Mouse (Mus musculus) kidney, postnatal 14 days (tissue): ENCODE measurements around the gene Pam.

Experiments used
- DNase-seq: peaks from one replicate; pipeline ENCODE4 v3.0.0; 2022; ENCODE audit warnings: mixed read lengths

Pam gene

DNA sequence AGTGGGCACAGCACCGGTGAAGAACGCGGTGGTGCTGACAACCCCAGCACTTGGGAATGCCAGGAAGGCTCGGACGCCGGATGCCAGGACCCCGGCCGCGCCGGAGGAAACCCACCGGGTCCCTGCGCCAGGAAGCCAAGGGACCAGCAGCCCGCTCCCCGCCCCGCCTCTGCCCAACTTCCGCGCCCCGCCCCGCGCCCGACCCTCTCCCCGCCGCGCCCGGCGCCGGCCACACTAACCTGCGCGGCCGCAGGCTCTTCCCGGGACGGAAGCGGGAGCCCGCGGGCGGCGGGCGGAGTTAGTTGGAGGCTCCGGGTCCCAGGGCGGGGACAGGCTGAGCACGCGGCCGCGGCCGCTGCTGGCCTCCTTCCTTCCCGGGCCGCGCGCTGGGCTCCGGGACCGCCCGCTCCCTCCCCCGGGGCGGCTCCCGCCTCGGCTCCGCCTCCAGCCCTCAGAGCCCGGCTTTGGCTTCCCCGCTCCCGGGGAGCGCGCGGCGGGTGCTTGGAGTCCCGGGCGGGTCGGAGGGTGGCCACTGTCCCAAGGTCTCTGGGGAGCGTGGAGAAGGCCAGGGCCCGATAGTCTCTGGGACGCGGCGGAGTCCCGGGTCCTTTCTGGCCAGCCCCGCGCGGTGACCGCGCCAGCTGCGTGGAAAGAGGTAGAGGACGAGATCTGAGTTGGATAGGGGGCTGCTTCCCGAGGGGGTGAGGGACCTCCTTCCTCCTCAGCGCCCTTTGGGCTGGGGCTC is at the start of gene Pam:
Gene Pam, minus strand, starts transcription at position 401 of the 745 bp plus-strand sequence.
- peak; percentile 94 for DNase-seq

- no peak for DNase-seq
Measured at GRCm38 (mm10) chr1:98144845-98145244, 49.4 kb upstream of the Pam start.

- no peak for DNase-seq
Measured at GRCm38 (mm10) chr1:98131244-98131643, 35.8 kb upstream of the Pam start.

DNA sequence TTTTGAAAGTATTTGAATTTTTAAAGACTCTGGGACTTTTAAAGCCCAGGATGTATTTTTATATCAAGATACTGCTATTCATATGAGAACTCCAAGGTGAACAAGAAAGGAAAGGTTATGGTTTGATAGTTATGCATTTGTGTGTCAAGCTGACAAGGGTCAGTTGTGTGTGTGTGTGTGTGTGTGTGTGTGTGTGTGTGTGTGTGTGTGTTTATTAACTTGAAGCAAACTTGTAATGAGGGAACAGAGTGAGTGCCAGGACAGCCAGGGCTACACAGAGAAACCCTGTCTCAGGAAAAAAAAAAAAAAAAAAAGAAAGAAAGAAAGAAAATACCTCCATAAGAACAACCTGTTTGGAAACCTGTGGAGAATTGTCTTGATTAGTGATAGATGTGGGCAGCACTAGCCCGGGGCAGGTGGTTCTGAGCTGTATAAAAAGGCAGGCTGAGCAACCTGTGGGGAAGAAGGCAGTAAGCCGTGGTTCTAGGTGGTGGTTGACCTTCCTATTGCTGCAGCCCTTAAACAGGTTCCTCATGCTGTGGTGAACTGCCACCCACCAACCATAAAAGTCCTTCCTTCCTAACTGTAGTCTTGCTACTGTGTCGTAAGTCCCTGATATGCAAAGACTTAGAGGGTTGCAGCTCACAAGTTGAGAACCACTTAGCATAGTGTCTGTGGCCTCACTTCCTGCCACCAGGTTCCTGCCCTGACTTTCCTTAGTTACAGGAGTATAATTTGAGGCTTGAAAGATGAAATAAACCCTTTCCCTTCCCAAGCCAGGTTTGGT is 34.3 kb upstream of the Pam start:
- DNase-seq, result peak; percentile 5

DNA sequence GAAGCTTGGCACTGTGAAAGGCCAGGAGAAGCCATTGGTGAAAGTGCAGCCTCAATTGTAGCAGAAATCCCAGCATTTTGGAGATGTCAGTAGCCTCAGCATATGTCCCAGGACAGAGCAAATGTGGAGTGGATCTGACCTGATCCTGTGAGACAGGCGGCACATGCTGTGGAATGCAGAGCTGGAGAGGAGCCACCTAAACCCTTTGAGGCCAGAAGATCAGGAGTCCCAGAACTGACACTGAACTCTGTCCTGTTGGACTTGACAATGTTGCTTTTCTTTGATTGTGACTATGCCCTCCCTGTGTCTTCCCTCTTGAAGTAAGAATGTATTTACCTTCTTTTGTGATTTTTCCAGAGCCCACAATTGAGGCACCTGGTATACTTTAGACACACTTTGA is 33.7 kb upstream of the Pam start:
- DNase-seq, result peak; percentile 45

GRCm38 (mm10) chr1:98128338-98129096 is 33.1 kb upstream of the Pam start:
- DNase-seq, result no peak

- no peak for DNase-seq
Measured at GRCm38 (mm10) chr1:98126268-98126667, 30.8 kb upstream of the Pam start.

DNA sequence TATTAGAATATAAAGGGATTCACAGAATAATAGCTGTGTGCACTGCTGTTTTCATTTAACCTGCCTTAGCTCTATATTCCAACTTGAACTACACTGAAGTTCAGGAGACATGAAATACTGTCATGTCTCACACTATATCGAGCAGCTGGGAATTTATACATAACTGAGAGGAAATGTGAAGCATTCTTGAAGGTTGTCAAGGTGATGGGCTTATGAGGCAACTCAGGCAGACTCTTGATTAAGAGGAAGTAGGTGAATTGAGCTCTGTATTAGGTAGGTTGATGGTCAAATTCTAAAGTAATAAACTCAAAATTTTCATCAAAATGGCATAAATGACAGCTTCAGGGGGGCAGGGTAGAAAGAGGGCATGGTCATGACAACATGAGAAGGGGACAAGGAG is 29.3 kb upstream of the Pam start:
- no peak for DNase-seq

- no peak for DNase-seq
Measured at GRCm38 (mm10) chr1:98119595-98119994, 24.1 kb upstream of the Pam start.

- no peak for DNase-seq
Measured at GRCm38 (mm10) chr1:98107599-98107998, 12.2 kb upstream of the Pam start.

DNA sequence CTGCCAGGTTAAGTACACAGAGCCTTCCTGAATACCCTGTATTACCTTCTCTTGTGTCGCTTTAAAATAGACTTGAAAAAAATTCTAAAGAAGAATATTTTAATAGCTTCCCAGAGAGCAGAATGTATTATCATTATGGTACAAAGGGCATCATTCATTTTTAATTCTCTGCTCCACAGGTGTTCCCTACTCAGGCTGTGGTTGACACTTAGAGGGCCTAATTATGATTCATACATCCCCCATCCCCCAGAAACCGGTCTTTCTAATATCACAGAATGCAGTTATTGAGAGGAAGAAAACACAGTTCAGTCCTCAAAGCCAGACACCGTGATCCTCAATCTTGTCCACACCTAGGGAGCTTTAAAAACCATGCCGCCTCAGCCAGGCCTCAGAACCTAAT is 4.0 kb upstream of the Pam start:
- no peak for DNase-seq

DNA sequence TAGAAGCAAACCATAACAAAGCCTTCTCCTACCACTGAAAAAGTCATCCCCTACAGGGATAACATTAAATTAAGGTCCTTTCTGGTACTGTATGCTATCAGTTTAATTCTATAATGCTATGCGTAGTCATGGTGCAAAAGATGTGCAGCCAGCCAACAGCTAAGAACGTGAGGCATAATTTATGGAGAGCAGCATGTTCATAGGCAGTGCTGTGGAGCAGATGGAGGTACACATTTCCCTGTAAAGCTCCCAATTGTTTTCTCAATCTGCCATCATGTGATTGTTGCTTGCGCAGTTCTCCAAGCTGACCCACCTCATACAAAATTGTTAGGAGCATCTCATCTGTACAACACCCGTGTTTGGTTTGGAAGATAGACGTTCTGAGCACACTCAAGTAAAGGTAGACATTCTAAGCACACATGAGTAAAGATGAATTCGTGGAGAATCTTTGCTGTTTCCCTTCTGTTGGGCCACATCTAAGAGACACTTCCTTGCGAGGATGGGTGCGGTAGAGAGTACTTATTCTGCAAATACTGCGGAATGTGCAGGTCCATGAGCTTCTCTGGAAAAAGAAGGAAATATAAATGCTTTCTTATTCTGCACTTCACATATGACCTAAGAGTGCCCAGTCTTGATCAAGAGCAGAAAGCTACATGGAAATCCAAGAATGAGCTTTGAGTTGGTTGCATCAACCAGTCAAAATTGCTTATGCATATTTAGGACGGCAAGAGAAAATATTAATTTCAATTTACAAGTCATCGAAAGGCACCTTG is 2.7 kb upstream of the Pam start:
- DNase-seq, result no peak

GRCm38 (mm10) chr1:98096396-98096935 is 1.0 kb upstream of the Pam start:
- DNase-seq, result no peak

- DNase-seq, result no peak
Measured at GRCm38 (mm10) chr1:98095991-98096330, 515 bp upstream of the Pam start.

DNA sequence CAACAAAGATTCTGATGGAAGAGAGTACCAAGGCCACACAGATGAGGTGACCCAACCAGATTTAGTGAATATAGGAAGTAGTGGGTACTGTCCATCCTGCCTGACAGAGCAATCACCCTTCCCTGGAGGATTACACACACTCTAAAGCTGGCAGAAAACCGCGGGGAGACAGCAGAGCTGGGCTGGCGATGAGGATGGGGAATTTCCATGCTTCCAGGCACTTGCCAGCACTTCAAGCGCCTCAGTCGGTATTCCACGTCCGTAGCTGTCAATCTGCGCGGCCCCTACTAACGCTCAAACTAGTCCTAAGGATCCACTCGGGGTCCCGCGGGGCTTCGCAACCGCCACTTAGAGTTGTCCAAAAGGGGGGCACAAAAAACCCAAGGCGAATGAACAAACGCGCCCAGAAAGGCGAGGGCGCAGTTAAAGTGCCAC is 618 bp downstream of the Pam start:
- DNase-seq, result no peak

DNA sequence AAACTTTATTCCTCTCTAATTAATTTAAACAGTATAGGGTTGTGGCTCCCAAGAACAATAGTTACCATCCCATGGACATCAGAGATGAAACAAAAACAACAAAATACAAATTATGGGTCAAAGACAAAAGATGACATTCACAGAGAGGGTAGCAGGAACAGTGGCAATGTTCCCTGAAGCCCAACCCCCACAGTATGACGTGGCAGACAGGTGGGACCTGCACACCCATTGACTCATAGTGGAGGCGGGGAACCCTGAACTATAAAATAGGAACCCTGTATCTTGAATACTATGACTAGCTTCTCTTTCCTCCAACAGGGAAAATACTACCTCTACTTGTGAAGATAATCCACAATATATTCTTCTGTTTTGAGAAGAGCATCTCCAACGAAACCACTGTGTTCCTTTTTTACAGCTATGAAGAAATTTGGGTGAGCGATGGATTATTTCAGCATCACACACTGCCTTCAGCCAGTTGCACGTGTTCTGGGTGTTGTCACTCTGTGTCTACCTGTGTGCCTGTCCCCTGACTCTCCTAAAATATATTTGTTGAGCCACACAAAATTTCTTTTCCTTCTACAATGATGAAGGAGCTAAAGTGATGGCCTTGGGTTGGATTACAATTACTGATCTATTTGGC is 6.0 kb downstream of the Pam start:
- no peak for DNase-seq

DNA sequence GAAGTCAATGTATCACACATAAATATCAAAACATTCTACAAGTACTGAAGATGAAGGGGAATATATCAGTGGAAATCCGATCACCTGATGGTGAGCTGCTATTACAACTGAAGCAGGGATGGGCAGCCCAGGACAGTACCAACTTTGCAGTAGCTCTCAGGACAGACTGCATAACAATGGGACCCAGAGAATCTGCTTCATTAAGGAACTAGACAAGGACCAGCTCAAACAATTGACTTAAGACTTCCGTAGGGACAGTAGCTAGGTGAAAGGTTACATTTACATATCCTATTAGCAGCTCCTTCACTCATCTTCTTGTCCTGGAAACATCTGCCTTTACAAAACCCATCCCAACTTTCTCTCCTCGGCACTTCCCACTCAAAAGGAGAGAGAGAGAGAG is 9.0 kb downstream of the Pam start:
- no peak for DNase-seq

GRCm38 (mm10) chr1:98084596-98085274 is 10.7 kb downstream of the Pam start:
- no peak for DNase-seq

DNA sequence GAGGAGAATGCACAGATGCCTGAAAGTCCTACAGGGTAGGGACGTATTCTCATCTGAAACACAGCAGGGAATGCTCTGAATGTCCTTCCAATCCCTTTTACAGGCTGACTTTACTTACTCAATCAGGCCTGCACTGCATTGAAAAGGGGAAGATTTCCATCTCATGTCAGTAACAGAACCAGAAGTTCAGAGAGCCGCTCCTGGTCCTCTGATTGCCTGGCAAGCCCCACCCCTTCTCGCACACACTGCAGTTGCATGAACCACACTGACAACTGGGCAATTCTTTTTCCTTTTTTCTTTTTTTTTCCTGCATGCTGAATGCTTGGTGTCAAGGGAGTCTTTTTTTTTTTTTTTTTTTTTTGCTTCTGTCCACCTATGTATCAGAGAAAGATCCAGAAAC is 11.9 kb downstream of the Pam start:
- DNase-seq, result no peak

DNA sequence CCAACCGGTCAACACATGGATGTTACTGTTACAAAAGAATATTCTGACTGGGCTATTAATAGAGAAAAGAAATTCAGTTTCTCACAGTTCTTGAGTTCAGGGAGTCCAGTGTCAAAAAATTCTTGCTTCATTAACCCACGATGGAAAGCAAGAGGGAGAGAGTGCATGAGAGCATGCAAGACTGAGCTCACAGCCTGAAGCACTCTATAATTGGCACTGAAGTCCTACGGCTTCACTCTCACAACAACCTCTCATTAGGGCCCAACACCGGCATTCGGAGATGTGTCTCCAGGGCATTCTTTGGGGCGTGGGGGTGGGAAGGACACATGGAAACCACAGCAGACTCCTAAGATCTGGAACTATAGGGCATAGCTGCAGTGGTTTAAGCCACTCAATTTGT is 12.5 kb downstream of the Pam start:
- DNase-seq, result no peak

GRCm38 (mm10) chr1:98080431-98080830 is 15.0 kb downstream of the Pam start:
- no peak for DNase-seq

- no peak for DNase-seq
Measured at GRCm38 (mm10) chr1:98079640-98080039, 15.8 kb downstream of the Pam start.
